Mouse (Mus musculus) left cerebral cortex, postnatal 36 days (tissue): ENCODE results near the gene Prss27. TPM values are rescaled to one million over a fixed set of nuclear protein-coding genes. Genes with fewer than 3 reads are reported as not detected.

Experiments used
- DNase-seq, 2 experiments: peaks; one replicate each; pipeline ENCODE4 v3.0.0; 2021 to 2022; ENCODE audit warnings: low spot score in 2 of 2, mixed read lengths in 1 of 2
- intact Hi-C: fragments of 180-260 bp; cut with DNase I; formaldehyde crosslinking; loops from one replicate; pipeline ENCODE4 v1.15.1; 2025
- total RNA-seq, 2 experiments: library from RNA; stranded (reverse); gene quantifications; 2 replicates each; pipeline ENCODE4 v1.2.3; 2021

Gene Prss27
- total RNA-seq, 2 experiments from 2014 or later, result not detected

DNA sequence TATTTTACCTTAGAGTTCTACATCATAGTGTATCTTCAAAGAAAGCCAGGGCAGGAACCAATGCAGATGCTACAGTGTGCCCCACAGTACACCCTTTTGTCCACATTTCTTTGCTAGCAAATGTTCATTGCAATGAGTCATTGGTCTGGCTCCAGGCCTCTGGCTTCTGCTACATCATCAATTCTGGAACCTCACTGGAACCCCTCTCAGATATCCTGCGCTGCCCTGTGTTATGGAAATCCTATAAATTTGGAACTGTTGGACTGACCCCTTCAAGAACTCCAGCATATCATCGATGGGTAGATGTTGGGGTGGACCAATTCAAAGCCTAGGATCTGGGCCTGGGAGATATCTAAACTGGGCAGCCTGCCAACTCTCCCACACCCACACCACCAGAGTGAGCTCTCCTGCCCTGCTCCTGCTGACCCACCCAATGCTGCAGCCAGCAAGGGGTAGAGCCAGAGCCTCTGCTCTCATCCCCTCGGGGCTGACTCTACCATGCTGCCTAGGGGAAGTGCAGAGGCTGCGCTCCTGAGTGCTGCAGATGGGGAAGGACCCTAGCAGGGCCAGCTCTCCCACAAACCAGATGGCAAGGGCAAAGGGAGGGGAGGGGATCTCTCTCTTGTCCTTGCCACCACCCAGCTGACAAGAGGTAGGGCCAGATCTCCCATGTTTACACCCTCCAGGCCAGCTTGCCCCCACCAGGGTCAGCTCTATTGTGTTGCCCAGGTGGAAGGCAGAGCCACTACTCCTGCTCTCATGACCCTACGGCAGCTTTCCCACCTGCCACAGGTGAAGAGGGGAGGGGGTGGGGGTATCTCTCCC, 16.4 kb upstream of the Prss27 start:
- no peak for DNase-seq
- intact Hi-C loops, result no loop called here

DNA sequence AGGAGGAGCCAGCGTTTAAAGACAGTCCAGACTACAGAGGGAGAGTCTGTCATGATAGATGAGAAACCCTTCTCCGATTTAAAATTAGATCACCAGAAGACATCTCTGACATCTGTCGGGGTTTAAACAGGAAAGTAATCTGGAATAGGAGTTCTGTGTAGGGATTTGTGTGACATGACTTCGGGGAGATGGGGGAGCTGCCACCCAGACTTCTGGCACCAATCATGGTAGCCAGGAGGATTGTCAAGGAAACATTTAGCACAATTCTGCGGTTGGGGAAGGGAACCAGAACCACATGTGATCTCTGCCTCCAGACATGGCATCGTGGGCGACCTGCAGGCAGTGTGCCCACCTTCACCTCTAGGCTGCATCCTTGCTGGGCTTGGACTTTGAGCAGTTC, 8.5 kb upstream of the Prss27 start:
- DNase-seq, result no peak
- intact Hi-C loops, result no loop called here

DNA sequence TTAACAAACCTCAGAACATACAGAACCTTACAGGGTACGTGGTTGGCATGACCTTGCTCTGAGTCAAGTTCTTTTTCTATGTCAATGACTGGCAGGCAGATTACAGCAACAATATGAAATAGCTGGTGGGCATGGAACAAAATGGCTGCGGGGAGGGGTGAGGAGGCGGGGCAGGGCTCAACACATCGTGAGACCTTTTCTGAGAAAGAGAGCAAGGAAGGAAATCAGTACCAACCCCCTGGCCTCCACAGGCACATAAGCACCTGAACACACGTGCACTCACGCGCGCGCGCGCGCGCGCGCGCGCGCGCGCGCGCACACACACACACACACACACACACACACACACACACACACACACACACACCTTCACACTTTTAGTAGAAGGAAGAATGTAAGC, 7.4 kb upstream of the Prss27 start:
- intact Hi-C loops, result no loop called here
- DNase-seq, result no peak

DNA sequence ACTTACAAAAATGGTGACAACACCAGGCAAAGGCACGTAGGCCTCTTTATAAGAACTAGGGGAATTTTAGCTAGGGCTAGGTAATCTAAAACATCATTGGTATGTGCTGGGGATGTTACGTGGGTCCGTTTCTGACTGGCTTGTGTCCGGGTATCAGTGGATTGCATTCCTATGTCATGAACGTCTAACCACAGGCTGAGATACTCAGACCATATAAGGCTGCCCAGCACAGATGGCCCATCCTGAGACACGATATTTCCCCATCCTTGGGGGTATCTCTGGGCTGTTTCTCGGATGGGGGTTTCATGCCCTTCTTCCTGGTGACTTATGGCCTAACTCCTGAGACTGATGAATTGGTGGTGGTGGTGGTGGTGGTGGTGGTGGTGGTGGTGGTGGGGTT, 2.9 kb upstream of the Prss27 start:
- intact Hi-C loops, result no loop called here
- no peak for DNase-seq

DNA sequence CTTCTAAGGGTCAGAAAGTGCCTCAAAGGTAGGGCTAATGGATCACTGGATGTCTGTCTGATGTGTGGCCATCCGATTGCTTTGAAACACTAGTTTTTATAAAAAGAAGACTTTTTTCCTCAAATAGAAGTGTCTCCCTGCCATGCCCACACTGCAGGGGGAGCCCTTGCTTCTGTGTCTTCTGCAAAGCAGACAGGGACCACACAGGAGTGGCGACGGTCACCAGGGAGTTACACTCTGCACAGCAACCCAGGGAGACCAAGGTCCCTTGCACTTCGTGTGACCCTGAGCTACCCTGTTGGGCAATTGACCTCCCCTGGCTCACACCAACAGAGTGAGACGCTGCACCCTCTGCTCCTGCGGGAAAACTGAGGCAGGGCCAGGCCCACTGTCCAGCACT, 990 bp upstream of the Prss27 start:
- no peak for DNase-seq
- intact Hi-C loops, result no loop called here

DNA sequence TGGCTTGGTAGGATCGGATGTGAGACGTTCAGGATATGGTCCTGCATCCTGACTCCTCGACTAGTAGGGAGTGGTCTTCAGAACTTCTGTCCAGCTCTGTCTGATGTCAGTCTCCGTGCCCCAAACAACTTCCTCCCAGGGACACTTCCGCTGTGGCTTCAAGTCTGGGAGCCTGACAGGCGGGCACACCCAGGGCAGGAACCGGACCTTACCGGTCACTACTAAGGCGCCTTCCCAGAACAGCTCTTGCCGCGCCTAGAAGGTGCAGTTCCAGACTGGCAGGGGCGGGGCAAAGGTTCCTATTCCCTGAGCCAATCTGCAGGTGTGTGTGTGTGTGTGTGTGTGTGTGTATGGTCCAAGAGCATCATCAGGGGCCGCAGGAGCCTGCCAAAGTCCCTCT, 584 bp upstream of the Prss27 start:
- no peak for DNase-seq
- intact Hi-C loops, result no loop called here

DNA sequence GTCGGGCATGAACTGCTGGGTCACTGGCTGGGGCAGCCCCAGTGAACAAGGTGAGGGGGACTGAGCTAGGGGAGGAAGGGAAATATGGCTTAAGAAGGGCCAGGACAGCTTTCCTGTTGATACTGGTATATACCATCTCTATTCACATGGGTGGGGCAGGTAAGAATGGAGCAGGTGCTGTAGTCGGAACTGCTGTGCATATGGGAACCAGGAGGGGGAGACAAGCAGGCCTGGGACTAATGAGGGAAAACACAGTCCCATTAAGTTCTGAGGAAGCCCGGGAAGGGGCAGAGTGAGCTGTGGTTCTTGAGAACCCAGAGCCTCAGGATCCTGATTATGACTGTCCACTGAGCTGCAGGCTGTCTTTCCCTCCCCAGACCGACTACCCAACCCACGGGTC, 6.5 kb downstream of the Prss27 start:
- no peak for DNase-seq
- intact Hi-C loops, result no loop called here

DNA sequence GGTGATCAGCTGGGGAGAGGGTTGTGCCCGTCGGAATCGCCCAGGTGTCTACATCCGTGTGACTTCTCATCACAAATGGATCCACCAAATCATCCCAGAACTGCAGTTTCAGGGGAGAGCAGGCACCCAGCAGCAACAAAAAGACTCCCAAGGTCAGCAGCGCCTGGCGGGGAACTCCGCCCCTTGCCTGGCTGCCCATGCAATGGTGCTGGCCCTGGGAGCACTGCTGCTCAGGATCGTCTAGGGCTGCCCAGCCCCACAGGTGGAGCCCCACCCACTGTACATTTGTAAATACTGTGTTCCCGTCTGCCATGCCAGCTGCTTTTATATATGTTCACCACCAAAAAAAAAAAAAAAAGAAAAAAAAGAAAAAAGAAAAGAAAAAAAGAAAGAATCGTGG, 7.7 kb downstream of the Prss27 start:
- no peak for DNase-seq
- intact Hi-C loops, result no loop called here

DNA sequence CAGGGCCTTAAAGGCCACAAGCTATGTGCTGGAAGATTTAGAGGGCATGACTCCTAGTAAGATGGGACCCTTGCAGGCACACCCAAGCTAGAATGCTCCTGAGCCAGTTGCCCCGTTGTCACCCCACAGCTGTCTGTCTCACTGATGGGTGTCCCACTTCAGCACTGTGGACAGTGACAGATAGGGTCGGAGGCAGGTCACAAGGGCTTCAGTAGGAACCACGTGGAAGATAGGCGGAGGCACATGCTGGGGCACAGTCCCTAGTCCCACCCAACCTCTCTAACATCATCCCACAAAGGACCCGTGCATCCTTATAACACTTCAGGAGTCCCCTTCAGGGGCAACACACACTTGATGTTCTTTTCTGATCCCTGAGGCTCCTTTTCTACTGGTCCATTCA, 8.1 kb downstream of the Prss27 start:
- intact Hi-C loops, result no loop called here

DNA sequence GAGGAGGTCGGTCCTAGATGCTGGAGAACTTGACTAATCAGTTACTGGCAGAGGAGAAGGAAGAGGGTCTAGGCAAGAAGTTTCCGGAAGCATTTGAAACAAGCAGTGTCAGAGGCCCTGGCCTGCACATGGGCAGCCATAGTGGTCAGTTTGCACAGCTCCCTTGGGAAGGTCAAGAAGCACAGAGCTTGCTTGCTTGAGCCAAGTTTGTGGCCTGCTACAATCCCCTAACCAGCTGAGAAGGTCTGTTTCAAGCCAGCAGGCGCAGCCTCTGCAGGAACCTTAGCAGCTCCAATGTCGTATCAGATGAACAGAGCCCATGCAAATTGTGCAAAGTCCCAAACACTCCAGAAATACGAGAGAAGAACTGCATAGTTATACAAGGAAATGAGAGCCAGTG, 10.1 kb downstream of the Prss27 start:
- intact Hi-C loops, result no loop called here
- no peak for DNase-seq

More for the DNA sequence above, 8.1 kb downstream of the Prss27 start:
- DNase-seq, result no peak

DNA sequence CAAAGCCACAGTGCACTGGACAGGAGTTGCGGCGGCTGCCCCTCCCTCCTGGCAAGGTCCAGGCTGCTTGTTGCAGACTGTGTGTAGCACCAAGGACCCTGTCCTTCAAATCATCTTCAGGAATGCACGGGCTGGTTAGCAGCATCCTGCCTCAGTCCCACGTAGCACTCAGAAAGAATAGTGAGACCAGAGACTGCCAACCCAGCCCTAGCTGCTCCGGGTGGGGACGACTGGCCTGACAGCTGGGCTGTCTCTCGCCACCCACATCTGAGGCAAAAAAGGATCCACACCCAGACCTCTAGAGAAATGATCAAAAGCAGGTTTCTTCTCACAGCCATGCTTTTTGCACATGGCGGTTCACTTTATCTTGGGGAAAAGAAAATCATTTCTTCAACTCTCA, 11.1 kb downstream of the Prss27 start:
- DNase-seq, result peak; percentile 54 to 57
- intact Hi-C loops, result no loop called here

DNA sequence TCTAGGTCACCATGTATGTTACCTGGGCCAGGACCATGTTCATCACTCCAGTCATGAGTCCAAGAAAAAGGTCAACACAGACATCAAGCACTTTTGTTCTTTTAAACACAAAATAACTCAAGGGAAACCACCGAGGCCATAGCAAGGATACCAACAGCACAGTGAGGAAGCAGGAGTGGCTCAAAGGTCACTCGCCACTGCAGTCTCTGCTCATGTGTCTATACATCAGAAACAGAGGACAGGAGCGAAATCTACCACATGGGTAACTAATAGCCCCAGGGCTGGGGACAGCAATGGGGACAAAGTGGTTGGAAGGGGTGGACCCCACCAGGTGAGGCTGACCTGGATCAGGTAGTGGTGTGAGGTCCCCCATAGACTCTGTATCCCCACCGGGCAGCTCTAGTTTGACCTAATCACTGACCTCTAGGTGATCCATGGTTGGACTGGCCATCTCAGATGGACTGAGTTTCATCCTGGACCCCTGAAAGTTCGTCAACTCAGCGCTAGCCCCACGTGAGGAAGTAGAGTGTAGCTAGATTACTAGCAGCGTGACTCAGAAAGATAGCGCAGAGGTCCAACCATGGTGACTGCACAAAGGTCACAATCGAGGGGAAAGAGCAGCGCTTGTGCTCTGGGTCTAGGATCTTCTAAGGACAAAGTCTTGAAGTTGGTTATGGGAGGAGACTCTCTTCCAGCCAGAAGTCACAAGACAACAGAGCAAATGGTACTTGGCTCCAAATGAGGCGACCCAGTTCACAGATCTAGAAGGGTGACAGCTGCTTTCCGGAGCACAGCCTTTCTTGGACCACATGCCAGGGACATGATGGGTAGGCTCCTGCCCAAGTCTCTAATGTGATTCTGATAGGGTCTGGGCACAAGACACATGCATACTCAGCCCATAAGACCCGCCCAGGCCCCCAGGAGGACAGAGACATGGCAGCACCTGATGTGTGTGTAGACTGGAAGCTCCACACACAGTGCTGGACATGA, 19.0 kb downstream of the Prss27 start:
- intact Hi-C loops, result no loop called here
- no peak for DNase-seq

DNA sequence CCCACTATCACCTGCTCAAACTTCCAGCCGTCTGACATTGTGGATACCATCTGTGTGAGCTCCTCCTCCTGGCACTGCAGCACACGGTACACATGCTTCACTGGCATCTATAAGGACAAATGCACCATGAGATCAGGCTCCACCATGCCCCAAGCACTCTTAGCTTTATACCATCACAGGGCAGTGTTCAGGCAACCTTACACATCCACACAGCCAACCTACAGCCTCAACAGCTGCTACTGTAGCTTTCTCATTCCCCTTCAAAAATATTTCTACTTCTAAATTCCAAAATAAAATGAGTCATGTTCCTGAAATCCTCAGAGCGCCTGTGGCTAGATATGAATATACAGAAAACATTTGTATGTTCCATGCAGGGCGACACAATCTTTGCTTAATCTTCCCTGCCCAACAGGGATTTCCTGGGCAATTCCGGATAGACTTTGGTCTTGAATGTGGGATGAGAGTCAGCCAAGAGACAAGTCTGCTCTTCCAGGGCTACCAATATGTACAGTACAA, 19.8 kb downstream of the Prss27 start:
- intact Hi-C loops, result no loop called here
- DNase-seq, result no peak

DNA sequence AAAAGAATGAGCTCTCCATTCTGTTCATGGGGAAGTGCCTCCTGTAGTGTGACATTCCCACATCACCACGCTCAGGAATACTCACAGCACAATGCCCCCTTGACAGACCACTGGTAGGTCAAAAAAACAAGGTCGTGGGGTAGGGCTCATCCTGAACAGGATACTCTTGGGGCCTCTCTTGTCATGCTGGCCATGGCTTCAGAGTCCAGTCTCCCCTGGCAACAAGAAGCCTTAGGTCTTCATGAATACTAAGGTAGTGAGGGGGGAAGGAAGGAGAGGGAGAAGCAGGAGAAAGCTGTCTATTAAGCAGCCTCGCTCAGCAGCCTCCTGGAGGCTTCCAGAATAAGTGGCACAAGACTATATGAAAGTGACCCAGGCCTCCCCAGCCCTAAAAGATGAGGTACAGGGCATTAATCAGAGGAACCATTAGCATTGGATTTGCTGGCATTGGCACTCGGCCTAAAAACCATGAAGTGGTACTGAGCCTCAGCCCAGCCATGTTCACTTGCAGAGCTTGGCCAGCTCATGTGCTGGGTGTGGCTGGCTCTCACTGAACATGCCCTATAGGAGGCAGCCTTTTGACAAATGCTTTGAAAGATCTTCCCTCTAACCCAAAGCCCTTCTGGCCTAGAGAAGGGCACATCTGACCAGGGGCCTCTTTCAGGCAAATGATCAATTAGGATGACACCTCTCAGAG, 24.7 kb downstream of the Prss27 start:
- intact Hi-C loops, result no loop called here
- no peak for DNase-seq

DNA sequence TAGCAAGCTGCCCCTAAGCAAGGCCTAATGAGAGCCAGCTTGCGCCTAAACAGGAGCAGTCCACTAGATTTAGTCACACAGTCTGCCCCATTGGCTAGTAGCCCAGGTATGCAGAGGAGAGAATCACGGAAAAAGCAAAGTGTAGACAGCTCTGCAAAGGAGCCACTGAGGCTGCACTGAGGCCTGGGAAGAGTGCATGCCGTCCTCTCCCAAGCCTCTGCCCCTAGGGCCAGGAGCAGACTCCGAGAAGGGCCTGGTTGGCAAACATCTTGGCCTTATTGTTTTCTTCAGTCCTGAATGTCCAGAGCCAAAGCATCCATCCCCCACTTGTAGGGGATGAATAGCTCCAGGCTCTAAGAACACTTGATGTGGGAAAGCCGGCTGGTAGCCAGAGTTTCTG, 30.3 kb downstream of the Prss27 start:
- intact Hi-C loops, result no loop called here
- DNase-seq, result no peak

DNA sequence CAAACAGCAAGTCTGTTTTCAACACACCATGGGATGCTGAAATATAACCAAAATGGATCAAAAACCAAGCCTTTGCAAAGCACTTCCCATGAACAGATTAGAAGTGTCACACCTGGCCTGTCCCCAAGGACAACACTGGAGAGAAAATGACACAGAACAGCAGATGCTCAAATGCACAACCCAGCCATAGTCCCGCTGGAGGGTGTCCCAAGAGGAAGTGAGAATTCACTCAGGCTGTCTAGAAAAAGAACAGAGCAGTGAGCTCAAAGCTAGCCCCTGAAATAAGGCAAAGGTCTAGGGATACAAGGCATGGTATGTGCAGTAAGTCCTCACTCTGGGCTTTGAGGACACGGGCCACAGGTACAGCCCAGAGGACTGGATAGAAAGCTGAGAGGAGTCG, 31.6 kb downstream of the Prss27 start:
- intact Hi-C loops, result no loop called here
- no peak for DNase-seq

DNA sequence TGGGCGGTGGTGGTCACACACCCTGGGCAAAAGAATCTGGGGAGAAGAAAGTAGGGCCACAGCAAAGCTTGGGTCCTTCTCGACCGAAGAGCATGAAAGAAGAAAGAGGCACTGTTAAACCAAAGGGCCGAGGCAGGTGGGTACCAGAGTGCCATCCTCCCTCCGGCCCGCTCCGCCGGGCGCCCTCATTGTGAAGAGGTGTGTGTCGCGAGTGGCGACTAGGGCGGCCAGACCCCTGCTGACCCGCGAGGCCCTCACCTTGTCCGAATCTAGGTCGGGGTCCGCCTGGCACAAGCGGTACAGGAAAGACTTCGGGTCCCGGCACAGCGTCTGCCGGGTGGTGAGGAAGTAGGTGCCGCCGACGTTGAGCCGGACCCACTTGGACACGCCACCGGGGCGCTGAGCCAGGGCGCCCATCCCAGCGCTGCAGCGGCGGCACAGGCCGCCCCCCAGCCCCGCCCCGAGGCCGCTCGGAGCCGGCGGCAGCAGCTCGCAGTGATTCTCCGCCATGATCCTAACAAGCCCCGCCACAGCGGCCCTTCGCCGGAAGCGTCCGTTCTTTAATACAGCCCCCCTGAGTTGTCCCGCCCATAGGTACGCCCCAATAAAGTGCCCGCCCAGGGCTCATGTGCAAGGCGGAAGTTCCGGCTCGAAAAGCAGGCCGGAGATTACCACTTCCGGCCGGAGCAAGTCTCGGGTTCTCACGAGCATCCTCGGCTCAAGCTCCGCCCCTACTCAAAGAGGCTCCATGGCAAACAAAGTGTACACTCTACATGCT, 35.2 kb downstream of the Prss27 start, which contains the start of gene Kctd5:
Gene Kctd5 (minus strand): TSS at position 567 of the 778 bp plus-strand sequence.
- DNase-seq, result peak; percentile 95
- intact Hi-C loops, result no loop called here

DNA sequence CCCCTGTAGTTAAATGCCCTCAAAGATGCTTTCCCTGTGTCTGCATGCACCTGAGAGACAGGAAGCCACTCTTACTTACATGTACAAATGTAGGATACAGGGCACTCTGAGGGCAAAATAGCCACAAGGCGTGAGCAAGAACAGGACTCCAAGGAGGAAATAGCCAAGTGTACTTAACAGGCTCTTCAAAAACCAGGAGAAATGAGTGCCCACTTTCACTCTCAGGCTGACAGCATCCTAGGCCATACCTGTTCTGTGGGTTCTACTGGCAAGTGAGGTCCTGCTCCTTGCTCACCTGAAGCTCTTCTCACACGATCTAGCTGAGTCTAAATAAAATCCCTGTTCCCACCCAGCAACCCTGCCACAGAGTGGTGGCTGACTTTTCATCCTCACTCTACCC, 39.2 kb downstream of the Prss27 start:
- DNase-seq, result no peak
- intact Hi-C loops, result no loop called here

DNA sequence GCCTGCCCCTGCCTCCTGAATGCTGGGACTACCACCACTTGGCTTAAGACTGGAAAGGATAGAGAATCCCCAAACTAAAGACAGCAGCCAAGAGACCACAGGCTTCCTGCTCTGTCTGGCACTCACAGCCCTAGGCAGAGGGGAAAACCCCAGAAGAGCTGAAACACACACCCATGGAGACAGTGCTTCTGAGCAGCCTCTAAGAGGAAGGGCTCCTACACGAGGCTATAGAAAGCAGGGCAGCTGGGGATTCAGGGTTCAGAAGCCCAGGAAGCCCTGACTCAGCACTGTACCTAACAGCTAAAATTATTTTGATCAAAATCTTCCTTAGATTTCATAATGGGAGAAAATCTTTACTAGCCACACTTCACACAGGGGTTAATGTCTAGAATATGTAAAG, 46.6 kb downstream of the Prss27 start:
- DNase-seq, result no peak
- intact Hi-C loops, result no loop called here
